Mouse (Mus musculus) heart, embryonic 11.5 days (tissue): ENCODE measurements at regions not wholly inside any gene's neighbourhood (a gene's known extent, or its start where the extent isn't known, plus 50 kb on each side); places are given as distances from the start of the nearest gene placed in this dataset.
"Not testable (repeated sequence)": the region's sequence is repeated elsewhere in the genome, so short reads cannot be mapped to it uniquely, and the experiment has no call there.

ENCODE experiments used
- ATAC-seq: fragments of 200-750 bp; cut with Nextera tagmentation; replicated peaks from 2 replicates; pipeline ENCODE4 v1.8.0; 2017; ENCODE audit warnings: moderate library complexity; ENCODE audit not compliant: insufficient number of reproducible peaks, low FRiP score, low TSS enrichment
- H3K27ac ChIP-seq: fragments of 300-500 bp; sonication (generic); 2 replicates; pipeline ENCODE4 v1.5.1; 2014; ENCODE audit warnings: mild to moderate bottlenecking, low read depth, low read length
- H3K27me3 ChIP-seq: fragments of 300-500 bp; sonication (generic); 2 replicates; pipeline ENCODE4 v1.6.1; 2014; ENCODE audit warnings: mild to moderate bottlenecking, low read length, mixed read lengths; ENCODE audit not compliant: control insufficient read depth, insufficient read depth
- H3K36me3 ChIP-seq: fragments of 300-500 bp; sonication (generic); 2 replicates; pipeline ENCODE4 v1.6.1; 2014; ENCODE audit warnings: mild to moderate bottlenecking, low read length, moderate library complexity, mixed read lengths; ENCODE audit not compliant: control insufficient read depth, insufficient read depth
- H3K4me1 ChIP-seq: fragments of 300-500 bp; sonication (generic); 2 replicates; pipeline ENCODE4 v1.6.1; 2014; ENCODE audit warnings: low read length; ENCODE audit not compliant: control insufficient read depth, insufficient read depth
- H3K4me2 ChIP-seq: fragments of 300-500 bp; sonication (generic); 2 replicates; pipeline ENCODE4 v1.6.1; 2014; ENCODE audit warnings: mild to moderate bottlenecking, moderate library complexity
- H3K4me3 ChIP-seq: fragments of 300-500 bp; sonication (generic); 2 replicates; pipeline ENCODE4 v1.5.1; 2014; ENCODE audit warnings: low read depth, low read length
- H3K9ac ChIP-seq: fragments of 300-500 bp; sonication (generic); 2 replicates; pipeline ENCODE4 v1.6.1; 2014; ENCODE audit warnings: mild to moderate bottlenecking, low read depth, low read length, moderate library complexity
- H3K9me3 ChIP-seq: fragments of 300-500 bp; sonication (generic); replicated peaks from 2 replicates; pipeline ENCODE4 v1.6.1; 2016; ENCODE audit warnings: low read length; ENCODE audit not compliant: control insufficient read depth
- WGBS: fragments of 180-500 bp; shearing (Covaris S2); extraction: QIAGEN DNeasy Blood & Tissue Kit; methylation state at CpG from one replicate; pipeline ENCODE4 v1.1.7; 2014; ENCODE audit not compliant: insufficient replicate concordance; 5-methylcytosine and 5-hydroxymethylcytosine counted together

- H3K4me1 ChIP-seq, H3K9me3 ChIP-seq, ATAC-seq, H3K27me3 ChIP-seq, H3K4me3 ChIP-seq, H3K27ac ChIP-seq, H3K36me3 ChIP-seq, H3K9ac ChIP-seq, H3K4me2 ChIP-seq: not testable (repeated sequence)
- 29% methylated on average over 2 of the region's 2 CpGs for WGBS
Observed at GRCm38 (mm10) chr14:53345568-53345967, 850.0 kb upstream of the Olfr1507 start.

GRCm38 (mm10) chr14:53343849-53344248 lies 848.3 kb upstream of the Olfr1507 start:
- not testable (repeated sequence) for H3K9ac ChIP-seq, ATAC-seq, H3K4me2 ChIP-seq, H3K4me3 ChIP-seq, H3K27ac ChIP-seq, H3K9me3 ChIP-seq, H3K36me3 ChIP-seq, H3K27me3 ChIP-seq, H3K4me1 ChIP-seq
- 64% methylated on average over 5 of the region's 5 CpGs for WGBS

- not testable (repeated sequence) for ATAC-seq, H3K27me3 ChIP-seq, H3K4me1 ChIP-seq, H3K9me3 ChIP-seq, H3K36me3 ChIP-seq, H3K4me2 ChIP-seq, H3K27ac ChIP-seq, H3K9ac ChIP-seq, H3K4me3 ChIP-seq
- WGBS, result no CpG with 5 or more reads among the region's 4 CpGs
Observed at GRCm38 (mm10) chr14:53339167-53339566, 843.6 kb upstream of the Olfr1507 start.

GRCm38 (mm10) chr14:53337446-53337845 lies 841.9 kb upstream of the Olfr1507 start:
- not testable (repeated sequence) for H3K4me1 ChIP-seq, H3K27me3 ChIP-seq, ATAC-seq, H3K4me2 ChIP-seq, H3K9me3 ChIP-seq, H3K27ac ChIP-seq, H3K4me3 ChIP-seq, H3K36me3 ChIP-seq, H3K9ac ChIP-seq
- WGBS, result 52% methylated on average over 3 of the region's 8 CpGs

GRCm38 (mm10) chr14:53336705-53337104 lies 841.2 kb upstream of the Olfr1507 start:
- H3K4me3 ChIP-seq, H3K9me3 ChIP-seq, H3K4me1 ChIP-seq, H3K27ac ChIP-seq, ATAC-seq, H3K36me3 ChIP-seq, H3K27me3 ChIP-seq, H3K9ac ChIP-seq, H3K4me2 ChIP-seq: not testable (repeated sequence)
- WGBS, result 0% methylated on average over 1 of the region's 2 CpGs

- not testable (repeated sequence) for H3K9ac ChIP-seq, H3K36me3 ChIP-seq, H3K9me3 ChIP-seq, H3K4me3 ChIP-seq, ATAC-seq, H3K4me2 ChIP-seq, H3K27me3 ChIP-seq, H3K4me1 ChIP-seq, H3K27ac ChIP-seq
- no CpG with 5 or more reads among the region's 4 CpGs for WGBS
Observed at GRCm38 (mm10) chr14:53334451-53334850, 838.9 kb upstream of the Olfr1507 start.

GRCm38 (mm10) chr14:53331153-53331552 lies 835.6 kb upstream of the Olfr1507 start:
- H3K4me2 ChIP-seq, H3K9ac ChIP-seq, H3K9me3 ChIP-seq, H3K27ac ChIP-seq, H3K36me3 ChIP-seq, H3K4me1 ChIP-seq, ATAC-seq, H3K27me3 ChIP-seq, H3K4me3 ChIP-seq: not testable (repeated sequence)

GRCm38 (mm10) chr14:53324367-53324766 lies 828.8 kb upstream of the Olfr1507 start:
- H3K9ac ChIP-seq, H3K4me1 ChIP-seq, H3K4me2 ChIP-seq, H3K27me3 ChIP-seq, H3K36me3 ChIP-seq, H3K4me3 ChIP-seq, H3K9me3 ChIP-seq, H3K27ac ChIP-seq, ATAC-seq: not testable (repeated sequence)
- no CpG with 5 or more reads among the region's 7 CpGs for WGBS

- not testable (repeated sequence) for H3K4me1 ChIP-seq, H3K9ac ChIP-seq, H3K27ac ChIP-seq, H3K4me3 ChIP-seq, H3K27me3 ChIP-seq, H3K36me3 ChIP-seq, H3K9me3 ChIP-seq, H3K4me2 ChIP-seq, ATAC-seq
- no CpG with 5 or more reads among the region's 9 CpGs for WGBS
Observed at GRCm38 (mm10) chr14:53318512-53319309, 823.2 kb upstream of the Olfr1507 start.
